Mouse (Mus musculus): Measurements from ENCODE around the gene Crabp2.
A peak's percentile ranks its signal among the peaks of the same experiment; 100 is the strongest.
"Not testable (repeated sequence)": the region's sequence is repeated elsewhere in the genome, so short reads cannot be mapped to it uniquely, and the experiment has no call there.

Gene Crabp2

DNA sequence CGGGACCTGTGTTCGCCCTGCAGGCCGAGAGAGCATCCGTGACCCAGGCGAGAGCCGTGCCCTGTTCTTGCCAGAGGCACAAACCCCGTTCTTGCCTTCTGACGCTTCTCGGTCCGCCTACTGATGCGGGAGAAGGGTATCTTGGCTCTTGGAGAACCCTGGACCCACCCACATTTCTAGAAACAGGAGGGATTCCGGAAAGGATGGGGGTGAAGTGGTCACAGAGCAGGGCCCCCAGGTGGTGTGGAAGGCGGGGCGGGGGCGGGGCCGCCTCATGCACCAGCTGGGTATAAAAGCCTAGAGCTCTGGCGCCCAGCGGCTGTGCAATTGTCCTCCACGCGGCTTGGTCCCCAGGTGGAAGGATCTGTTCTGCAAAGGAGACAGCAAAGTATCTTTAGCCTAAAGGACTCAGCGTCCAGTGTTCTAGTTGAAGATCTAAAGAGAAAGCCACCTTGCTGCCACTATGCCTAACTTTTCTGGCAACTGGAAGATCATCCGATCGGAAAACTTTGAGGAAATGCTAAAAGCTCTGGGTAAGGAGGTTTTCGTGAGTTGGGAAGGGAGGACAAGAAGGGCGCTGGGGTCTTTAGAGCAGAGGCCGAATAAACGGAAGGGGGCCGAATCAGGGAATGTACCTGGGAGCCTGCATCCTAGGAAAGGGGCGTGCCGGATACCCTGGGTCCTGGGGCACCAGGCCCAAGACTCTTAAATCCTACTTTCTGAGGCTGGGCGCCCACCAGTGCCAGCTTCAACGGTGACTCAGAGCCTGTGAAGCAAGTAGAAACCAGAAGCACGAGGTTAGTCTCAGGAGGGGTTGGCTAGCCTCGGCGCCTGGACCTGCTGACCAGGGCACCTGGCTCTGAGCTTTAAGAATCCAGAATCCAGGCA lies at the start of gene Crabp2:
TSS of gene Crabp2 (plus strand) at position 289 of the 888 bp plus-strand sequence.
- peak; percentile 77 for DNase-seq (ENCODE audit: low read depth, low spot score)

DNA sequence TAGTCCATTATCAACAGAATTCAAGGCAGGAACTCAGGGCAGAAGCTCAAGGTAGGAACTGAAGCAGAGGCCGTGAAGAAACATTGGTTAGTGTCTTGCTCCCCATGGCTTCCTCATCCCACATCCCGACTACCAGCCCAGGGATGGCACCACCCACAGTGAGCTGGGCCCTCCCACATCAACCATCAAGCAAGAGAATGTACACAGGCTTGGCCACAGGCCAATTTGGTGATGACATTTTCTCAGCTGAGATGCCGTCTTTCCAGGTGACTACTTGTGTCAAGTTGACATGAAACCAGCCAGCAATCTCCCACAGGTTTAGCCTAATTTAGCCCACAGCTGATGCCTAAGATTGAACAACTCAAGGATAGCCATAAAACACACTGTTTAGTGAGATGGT lies 49.2 kb upstream of the Crabp2 start:
- DNase-seq (ENCODE audit: low read depth, low spot score): no peak

DNA sequence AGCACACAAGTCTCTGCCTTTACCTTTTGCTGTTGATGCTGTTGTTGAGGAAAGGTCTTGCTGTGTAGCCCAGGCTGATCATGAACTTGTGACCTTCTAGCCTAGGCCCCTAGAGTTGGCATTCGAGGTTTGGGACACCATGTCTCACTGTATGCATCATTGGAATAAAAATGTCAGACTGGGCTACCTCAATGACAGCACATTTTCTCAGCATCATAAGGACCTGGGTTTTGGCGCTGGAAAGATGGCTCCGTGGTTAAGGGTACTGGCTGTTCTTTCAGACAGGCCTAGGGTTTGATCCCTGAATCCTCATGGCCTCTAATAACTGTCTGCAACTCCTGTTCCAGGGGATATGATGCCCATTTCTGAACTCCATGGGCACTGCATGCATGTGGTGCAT lies 48.7 kb upstream of the Crabp2 start:
- no peak for DNase-seq (ENCODE audit: low read depth, low spot score)

DNA sequence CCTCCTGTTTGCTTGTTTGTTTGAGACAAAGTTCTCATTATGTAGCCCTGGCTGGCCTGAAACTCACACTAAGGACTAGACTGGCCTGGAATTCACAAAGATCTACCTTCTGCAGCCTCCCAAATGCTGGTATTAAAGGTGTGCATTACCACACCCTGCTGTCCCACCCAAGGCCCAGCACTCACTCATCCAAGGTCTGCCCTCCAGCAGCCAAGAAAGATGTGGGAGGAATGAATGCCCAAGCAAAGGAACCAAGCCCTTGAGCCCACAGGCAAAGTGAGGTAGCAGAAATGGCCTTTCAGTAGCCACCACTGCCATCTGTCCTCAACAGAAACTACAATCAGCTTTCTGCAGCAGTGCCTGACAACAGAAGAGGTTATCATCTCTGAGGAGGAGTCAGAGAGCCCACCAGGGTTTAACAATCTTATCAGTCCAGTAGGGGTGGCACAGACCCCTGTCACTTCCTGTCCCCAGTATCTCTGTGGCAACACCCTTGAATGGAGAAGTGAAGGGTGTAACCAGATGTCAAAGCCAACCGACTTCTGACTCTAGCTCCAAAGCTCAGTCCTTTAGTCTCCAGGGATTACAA lies 47.3 kb upstream of the Crabp2 start:
- DNase-seq (ENCODE audit: low read depth, low spot score): no peak

DNA sequence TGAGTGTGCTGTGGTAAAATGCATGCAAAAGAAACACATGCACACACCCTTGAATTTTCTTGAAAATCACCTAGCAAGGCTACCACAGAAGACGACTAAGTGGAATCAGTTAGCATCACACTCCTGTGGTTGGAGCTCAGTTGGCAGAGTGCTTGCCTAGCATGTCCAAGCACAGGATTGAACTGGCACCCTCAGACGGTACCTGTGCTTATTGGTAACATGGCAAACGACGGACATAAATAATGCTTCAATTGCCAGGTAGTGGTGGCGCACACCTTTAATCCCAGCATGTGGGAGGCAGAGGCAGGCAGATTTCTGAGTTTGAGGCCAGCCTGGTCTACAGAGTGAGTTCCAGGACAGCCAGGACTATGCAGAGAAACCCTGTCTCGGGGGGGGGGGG lies 46.5 kb upstream of the Crabp2 start:
- DNase-seq (ENCODE audit: low read depth, low spot score): not testable (repeated sequence)

DNA sequence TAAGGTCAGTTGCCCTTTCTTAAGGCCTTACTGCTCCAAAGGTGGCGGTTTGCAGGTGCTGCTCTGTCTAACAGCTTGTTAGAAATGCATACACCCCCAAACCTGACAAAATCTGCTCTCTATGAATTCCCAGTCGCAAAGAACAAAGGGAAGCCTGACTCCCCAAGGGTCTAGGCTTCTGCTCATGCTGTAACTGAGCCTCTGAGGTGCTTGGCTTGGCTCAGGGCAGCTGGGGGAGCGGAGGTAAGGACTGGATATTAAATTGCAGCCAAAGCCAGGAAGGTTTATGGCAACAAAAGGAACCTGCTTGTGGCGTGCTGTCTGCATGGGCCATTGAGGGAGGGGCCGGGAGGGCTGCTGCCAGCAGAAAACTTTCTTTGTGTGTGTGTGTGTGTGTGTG lies 44.6 kb upstream of the Crabp2 start:
- no peak for DNase-seq (ENCODE audit: low read depth, low spot score)

DNA sequence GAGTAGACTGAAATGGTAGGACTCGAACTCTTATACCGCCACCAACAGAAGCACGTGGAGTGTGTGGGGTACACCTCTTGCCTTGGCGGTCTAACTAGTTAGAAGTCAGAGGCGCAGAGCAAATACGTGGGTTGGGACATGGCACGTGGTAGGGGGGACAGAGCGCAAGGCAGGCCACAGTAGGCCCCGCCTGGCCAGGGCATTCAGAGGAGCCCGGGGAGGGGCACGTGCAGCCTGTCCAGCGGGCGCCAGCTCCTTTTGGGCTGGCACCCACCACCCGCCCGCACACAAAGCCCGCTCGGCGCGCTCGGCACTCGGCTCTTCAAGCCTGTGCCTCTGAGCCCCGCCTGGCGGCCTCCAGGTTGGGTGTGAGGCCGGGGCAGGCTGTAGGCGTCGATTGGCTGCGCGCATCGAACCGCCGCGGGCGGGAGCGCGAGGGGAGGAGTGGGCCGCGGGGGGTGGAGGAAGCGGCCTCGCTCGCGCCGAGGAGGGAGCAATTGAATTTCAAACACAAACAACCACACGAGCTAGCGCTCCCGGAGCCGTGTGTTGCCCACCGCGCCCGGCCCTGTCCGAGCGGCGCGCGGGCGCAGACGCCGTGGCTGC lies 42.5 kb upstream of the Crabp2 start, which contains the start of gene Hdgf:
TSS of gene Hdgf (plus strand) at position 442 of the 606 bp plus-strand sequence.
- DNase-seq (ENCODE audit: low read depth, low spot score): peak; percentile 98

DNA sequence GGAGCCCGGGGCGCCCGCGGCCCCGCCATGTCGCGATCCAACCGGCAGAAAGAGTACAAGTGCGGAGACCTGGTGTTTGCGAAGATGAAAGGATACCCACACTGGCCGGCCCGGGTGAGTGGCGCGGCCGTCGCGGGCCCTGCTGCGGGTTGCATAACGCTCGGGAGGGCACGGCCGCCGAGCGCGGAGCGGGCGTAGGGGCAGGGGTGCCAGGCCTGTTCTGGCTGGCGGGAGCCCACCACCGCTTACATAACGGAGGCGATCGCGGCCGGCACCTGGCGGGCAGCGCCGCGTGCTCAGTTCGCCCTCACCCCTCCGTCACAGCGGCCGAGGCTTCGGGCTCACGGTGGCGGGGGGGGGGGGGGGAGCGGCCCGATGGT lies 41.9 kb upstream of the Crabp2 start:
- no peak for DNase-seq (ENCODE audit: low read depth, low spot score)

DNA sequence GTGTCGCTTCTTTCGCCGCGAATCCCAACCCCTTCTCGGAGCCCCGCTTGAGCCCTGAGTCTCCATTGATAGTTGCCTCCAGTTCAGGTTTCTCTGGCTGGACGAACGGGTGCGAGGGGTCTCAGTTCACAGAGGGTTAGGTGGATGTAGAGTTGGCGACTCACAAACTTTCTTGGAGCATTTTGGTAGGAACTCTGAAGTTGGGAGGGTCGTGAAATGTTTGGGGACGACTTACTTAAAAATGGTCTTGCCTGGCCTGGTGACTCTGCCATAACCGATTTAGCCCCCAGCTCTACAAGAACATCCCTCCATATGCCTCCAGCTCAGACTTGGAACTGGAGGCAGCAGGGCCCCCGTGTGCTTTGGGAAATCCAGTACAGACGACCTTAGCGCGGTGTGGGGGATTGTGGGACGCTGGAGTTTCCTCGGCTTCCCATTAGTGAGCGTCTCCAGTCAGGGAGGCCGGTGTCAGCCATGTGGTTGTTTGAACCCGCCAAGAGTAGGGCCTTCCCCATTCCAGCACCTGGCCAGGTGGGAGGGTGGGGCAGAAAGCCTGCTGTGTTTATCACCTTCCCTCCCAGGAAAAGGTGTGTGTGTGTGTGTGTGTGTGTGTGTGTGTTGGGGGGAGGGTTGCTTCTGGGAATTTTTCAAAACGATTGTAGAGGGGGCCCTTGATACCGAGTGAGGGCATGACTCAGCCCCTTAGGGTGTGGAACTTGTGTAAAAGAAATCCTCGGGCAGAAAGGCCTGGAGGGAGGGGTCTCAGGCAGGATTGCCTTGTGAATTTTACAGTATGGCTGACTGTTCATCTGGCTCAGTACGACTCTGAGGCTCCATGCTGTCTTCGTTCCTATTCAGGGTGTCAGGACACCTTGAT lies 41.2 kb upstream of the Crabp2 start:
- no peak for DNase-seq (ENCODE audit: low read depth, low spot score)

DNA sequence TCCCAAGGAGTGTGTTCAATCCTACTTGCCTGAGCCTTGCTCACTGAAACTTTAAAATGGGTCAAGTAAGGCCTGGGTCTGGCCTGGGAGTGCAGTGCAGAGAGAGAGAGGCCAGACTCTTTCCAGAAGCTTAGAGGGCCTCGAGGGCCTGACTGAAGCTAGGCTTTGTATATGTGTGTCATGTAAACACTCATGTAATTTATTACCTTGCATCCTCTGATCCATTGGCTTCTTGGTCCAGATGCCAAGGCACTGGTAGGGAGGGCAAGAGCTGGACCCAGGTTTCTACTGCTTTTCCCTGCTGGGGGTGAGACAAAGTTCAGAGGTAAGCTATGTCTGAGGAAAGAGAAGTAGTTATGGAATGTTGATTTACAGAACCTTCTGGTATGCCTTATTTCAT lies 40.6 kb upstream of the Crabp2 start:
- no peak for DNase-seq (ENCODE audit: low read depth, low spot score)

DNA sequence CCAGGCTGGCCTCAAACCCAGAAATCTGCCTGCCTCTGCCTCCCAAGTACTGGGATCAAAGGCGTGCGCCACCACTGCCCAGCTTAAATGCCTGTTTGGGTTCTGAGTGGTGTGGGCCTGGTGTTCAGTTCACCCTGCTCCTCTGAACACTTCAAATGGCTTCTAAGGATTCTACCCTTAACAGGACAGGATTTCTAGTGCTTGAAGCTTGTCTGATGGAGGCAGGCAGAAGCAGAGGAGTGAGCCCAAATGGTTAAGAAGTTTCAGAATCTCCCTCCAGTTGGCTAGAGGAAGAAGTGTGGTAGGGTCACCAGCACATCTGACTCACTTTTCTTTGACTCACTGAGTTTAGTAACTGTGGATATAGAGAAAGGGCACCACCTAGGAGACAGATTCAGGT lies 39.1 kb upstream of the Crabp2 start:
- no peak for DNase-seq (ENCODE audit: low read depth, low spot score)

DNA sequence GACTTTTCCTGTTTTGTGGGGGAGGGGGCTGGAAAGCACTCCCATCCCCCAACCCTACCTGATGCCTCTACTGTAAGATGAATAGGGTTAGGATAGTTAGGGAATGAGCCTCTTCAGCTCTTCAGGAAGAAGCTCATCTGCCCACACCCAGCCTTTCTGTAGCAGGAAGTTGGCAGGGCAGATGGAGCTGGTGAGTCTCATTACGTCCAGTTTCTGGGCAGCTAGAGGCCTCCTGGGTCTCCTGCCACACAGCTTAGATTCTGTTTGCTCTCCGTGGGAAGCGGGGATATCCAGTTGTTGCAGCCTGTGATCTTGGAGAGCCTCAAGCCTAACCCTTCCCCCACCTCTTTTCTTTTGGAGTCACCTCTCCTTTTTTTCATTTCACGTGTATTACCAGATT lies 38.6 kb upstream of the Crabp2 start:
- DNase-seq (ENCODE audit: low read depth, low spot score): no peak

DNA sequence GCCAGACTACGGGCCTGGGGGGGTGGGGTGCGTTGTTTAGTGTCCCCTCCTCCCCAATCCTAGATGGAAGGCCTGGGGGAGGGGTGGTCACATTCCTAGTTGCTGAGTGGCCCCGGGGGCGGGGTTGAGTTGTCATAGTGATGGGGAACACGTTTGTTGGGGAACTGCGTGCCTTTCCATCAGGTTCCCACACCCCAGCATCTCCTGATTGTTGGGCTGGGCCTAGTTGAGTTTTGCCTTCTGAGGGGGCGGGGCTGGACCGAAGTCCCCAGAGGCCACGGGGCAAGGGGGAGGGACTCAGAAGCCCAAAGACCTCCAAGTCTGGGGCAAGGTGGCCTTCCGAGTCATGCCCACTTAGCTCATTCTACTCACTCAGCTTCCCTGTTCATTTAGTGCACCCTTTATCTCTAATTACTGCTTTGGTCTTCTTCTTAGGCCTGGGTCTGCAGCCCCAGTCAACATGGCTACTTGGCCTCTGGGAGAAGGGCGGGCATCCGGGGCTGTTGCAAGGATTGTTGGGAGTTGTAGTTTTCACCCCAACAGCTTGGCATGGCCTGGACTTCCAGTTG lies 37.8 kb upstream of the Crabp2 start:
- peak; percentile 83 for DNase-seq (ENCODE audit: low read depth, low spot score)

DNA sequence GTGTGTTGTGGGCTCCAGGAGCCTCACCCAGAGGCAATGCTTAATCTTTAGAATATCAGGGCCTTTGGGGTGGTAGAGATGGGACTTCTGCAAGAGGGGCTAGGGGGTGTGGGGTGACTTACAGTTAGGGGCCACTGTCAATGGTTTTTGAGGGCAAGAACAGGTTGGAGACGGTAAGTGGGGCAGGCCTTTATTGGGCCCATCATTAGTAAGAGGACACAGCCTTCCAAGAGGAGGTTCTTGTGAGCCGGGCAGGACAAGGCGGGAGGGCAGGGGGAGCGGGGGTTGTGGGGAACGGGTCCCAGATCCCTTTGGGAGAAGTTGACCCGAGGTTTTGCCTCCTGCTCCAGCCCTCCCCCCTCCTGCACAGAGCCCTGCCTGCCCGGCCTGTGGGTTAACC lies 35.0 kb upstream of the Crabp2 start:
- DNase-seq (ENCODE audit: low read depth, low spot score): no peak

DNA sequence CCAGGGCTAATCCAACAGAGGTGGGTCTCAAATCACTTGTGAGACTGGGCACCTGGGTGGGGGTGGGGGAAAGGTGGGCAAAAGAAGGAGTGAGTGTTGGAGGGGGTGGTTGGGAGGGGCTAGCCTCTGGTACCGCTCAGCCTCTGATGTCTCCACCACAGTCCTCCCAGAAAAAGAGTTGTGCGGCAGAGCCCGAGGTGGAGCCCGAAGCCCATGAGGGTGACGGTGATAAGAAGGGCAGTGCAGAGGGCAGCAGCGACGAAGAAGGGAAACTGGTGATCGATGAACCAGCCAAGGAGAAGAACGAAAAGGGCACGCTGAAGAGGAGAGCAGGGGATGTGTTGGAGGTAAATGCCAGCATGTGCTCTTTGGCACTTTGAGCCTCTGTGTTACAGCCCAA lies 34.6 kb upstream of the Crabp2 start:
- no peak for DNase-seq (ENCODE audit: low read depth, low spot score)

DNA sequence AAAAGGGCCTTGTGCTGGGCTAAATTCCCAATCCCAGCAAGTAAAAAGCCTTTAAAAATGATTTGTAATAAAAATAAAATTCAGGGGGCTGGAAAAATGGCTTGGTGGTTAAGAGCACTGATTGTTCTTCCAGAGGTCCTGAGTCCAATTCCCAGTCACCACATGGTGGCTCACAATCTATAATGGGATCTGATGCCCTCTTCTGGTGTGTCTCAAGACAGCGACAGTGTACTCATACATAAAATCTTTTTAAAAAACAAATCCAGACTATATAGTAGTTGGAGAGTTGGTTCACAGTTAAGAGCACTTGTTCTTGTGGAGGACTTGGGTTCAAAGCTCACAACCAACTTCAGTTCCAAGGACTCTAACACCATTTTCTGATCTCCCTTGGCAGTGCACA lies 31.5 kb upstream of the Crabp2 start:
- no peak for DNase-seq (ENCODE audit: low read depth, low spot score)

DNA sequence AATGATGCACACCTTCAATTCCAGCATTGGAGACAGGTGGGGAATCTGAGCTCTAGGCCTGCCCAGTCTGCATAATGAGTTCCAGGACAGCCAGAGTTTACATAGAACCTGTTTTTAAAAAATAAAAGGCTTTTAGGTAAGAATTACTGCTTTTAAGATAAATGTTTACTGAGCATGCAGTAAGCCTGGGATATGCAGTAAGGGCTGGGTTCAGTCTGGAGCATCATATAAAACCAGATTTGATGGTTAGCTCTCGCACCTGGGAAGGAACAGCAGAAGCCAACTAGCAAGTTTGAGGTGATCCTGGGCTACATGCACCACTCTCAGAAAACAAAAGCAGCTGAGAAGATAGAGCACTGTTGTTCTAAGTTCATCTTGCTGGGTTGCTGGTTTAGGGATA lies 29.9 kb upstream of the Crabp2 start:
- no peak for DNase-seq (ENCODE audit: low read depth, low spot score)

DNA sequence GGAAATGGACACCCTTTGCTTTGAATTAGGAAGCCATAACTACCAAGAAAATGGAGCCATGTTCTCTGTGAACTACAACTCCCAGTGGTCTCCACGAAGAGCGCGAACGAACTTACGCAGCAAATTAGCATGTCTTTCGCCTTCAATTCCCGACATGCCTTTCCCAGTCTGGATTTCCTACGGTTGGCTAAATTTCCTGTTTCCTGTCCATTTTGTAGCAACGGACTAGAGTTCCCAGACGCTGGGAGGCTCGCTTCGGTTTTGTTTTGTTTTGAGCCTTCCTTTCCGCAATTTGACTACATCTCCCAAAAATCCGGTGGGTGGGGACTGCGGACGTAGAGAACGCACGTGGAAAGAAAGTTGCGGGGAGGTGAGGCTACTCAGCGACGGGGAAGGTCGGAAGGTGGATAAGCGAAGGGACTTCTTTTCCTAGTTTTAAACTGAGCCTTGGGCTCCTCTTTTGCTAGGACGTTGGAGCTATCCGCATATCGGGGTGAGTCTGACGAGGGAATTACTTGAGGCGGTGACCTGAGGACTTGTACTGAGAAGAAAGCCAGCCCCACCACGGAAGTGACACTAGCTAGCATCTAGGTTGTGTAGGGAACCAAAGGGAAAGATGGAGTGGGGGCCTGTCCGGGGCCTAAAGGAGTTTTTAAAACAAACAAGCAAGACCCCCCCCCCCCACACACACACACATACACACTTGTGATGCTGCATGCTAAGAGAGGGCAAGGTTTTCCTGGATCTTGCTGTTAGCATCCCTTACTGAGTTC lies 28.9 kb upstream of the Crabp2 start, which contains the start of gene Mrpl24:
TSS of gene Mrpl24 (plus strand) at position 171 of the 773 bp plus-strand sequence.
- DNase-seq (ENCODE audit: low read depth, low spot score): peak; percentile 88

DNA sequence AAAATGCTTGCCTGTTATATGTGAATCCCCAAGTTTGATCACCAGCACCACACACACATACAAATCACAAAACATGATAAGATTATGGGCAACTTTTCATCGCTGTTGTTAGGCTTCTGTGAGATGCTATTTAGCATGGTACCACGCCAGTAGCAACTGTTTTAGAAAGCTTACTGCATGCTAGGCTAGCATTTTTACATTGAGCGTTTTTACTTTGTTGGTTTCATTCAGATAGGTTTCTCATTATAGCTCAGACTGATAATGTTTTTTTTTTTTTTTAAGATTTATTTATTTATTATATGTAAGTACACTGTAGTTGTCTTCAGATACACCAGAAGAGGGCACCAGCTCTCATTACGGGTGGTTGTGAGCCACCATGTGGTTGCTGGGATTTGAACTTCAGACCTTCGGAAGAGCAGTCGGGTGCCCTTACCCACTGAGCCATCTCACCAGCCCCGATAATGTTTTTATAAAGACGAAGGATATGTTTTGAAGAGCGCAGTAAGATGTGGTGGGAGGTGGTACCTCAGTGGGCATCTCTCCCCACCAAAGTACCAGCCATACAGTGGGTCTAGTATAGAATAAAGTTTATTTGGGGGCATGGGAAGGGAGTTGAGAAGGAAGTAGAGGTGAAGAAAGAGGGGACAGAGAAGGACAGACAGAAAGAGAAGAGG lies 28.1 kb upstream of the Crabp2 start:
- no peak for DNase-seq (ENCODE audit: low read depth, low spot score)

DNA sequence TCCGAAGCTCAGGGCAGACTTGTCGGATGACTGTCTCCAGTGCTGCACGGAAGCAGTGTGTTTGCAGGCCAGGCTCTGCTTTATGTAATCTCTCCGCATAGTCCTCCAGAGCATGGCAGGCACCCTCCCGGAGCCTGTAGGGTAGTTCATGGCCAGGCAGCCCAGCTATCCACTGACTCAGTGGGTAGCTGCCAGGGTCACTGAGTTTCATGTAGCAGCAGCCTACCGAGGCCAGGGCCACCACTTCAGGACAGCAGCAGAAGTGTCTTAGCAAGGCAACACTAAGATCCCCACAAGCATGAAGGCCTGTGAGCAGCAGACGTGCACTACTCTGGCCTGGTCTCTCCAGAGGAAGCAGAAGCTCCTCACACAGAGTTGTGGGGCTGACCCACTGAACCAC lies 23.5 kb upstream of the Crabp2 start:
- DNase-seq (ENCODE audit: low read depth, low spot score): no peak

Data from mesoderm, embryonic 11.5 days (tissue).